Mouse (Mus musculus): ENCODE data around the gene Tas2r121.
"Not testable (repeated sequence)": the region's sequence is repeated elsewhere in the genome, so short reads cannot be mapped to it uniquely, and the experiment has no call there.

The Tas2r121 gene

GRCm38 (mm10) chr6:132700907-132701306 lies at the start of gene Tas2r121:
TSS of gene Tas2r121 (minus strand) at chr6:132701007.
- no peak for DNase-seq (ENCODE audit: low spot score)

- DNase-seq (ENCODE audit: low spot score) = no peak
Measured at GRCm38 (mm10) chr6:132750206-132750605, 49.4 kb upstream of the Tas2r121 start.

GRCm38 (mm10) chr6:132737935-132738334 lies 37.1 kb upstream of the Tas2r121 start, which contains the start of gene Tas2r115:
TSS of gene Tas2r115 (minus strand) at chr6:132738035.
- no peak for DNase-seq (ENCODE audit: low spot score)

- no peak for DNase-seq (ENCODE audit: low spot score)
Measured at GRCm38 (mm10) chr6:132711828-132712227, 11.0 kb upstream of the Tas2r121 start, which contains the start of gene Tas2r122. TSS of gene Tas2r122 (minus strand) at chr6:132711928.

GRCm38 (mm10) chr6:132691596-132691995 lies 9.2 kb downstream of the Tas2r121 start:
- DNase-seq (ENCODE audit: low spot score) = not testable (repeated sequence)

GRCm38 (mm10) chr6:132656653-132657052 lies 44.2 kb downstream of the Tas2r121 start, which contains the start of gene Tas2r120:
TSS of gene Tas2r120 (plus strand) at chr6:132656953.
- DNase-seq (ENCODE audit: low spot score) = no peak

- no peak for DNase-seq (ENCODE audit: low spot score)
Measured at GRCm38 (mm10) chr6:132651426-132651825, 49.4 kb downstream of the Tas2r121 start, which contains the start of gene A630073D07Rik. TSS of gene A630073D07Rik (minus strand) at chr6:132651526.
